Mouse (Mus musculus) liver, postnatal 0 days (tissue): ENCODE results near the gene Zan. TPM values are rescaled to one million over a fixed set of nuclear protein-coding genes. Genes with fewer than 3 reads are reported as not detected.

ENCODE experiments used
- ATAC-seq: fragments of 200-750 bp; cut with Nextera tagmentation; 2 replicates; pipeline ENCODE4 v1.8.0; 2017; ENCODE audit warnings: mild to moderate bottlenecking, moderate library complexity
- DNase-seq: peaks from one replicate; pipeline ENCODE4 v3.0.0-alpha.2; 2016
- H3K27ac ChIP-seq: fragments of 300-500 bp; sonication (generic); 2 replicates; pipeline ENCODE4 v1.5.1; 2014; ENCODE audit warnings: antibody characterized with exemption, moderate library complexity, mild to moderate bottlenecking, low read depth
- H3K27me3 ChIP-seq: fragments of 300-500 bp; sonication (generic); 2 replicates; pipeline ENCODE4 v1.6.1; 2014; ENCODE audit warnings: low read length, control low read depth, mixed read lengths; ENCODE audit not compliant: insufficient read depth
- H3K36me3 ChIP-seq: fragments of 300-500 bp; sonication (generic); replicated peaks from 2 replicates; pipeline ENCODE4 v1.6.1; 2014; ENCODE audit warnings: mild to moderate bottlenecking, control low read depth, low read length, moderate library complexity, mixed read lengths; ENCODE audit not compliant: insufficient read depth
- H3K4me1 ChIP-seq: fragments of 300-500 bp; sonication (generic); 2 replicates; pipeline ENCODE4 v1.6.1; 2014; ENCODE audit warnings: antibody characterized with exemption, mild to moderate bottlenecking, control low read depth; ENCODE audit not compliant: insufficient read depth
- H3K4me2 ChIP-seq: fragments of 300-500 bp; sonication (generic); 2 replicates; pipeline ENCODE4 v1.6.1; 2014; ENCODE audit warnings: low read depth, mild to moderate bottlenecking, low read length, moderate library complexity, mixed read lengths
- H3K4me3 ChIP-seq: fragments of 300-500 bp; sonication (generic); 2 replicates; pipeline ENCODE4 v1.5.1; 2014; ENCODE audit warnings: low read depth, low read length
- H3K9ac ChIP-seq: fragments of 300-500 bp; sonication (generic); replicated peaks from 2 replicates; pipeline ENCODE4 v1.6.1; 2014; ENCODE audit warnings: mild to moderate bottlenecking, moderate library complexity
- H3K9me3 ChIP-seq: fragments of 300-500 bp; sonication (generic); 2 replicates; pipeline ENCODE4 v1.6.1; 2016; ENCODE audit warnings: mild to moderate bottlenecking, control low read depth, low read length, mixed read lengths
- CTCF ChIP-seq: sonication (generic); IDR thresholded peaks from 2 replicates; pipeline ENCODE4 v1.5.1; 2016; ENCODE audit warnings: antibody characterized with exemption, low read depth
- EP300 ChIP-seq: IDR thresholded peaks from 2 replicates; pipeline ENCODE4 v1.6.1; 2016; ENCODE audit warnings: antibody characterized with exemption, low read depth, mild to moderate bottlenecking
- WGBS: fragments of 180-500 bp; shearing (Covaris S2); extraction: QIAGEN DNeasy Blood & Tissue Kit; methylation state at CpG from one replicate; pipeline ENCODE4 v1.1.7; 2014; ENCODE audit not compliant: insufficient replicate concordance; 5-methylcytosine and 5-hydroxymethylcytosine counted together
- polyA plus RNA-seq: library from polyadenylated mRNA; unstranded; fragments of >200 nt; fragmentation: Nextera tagmentation; extraction: Ambion mirVana; gene quantifications from 2 replicates; pipeline ENCODE4 v1.2.1, GENCODE M21; 2015

The Zan gene
- polyA plus RNA-seq, 1 experiment from 2014 or later: 0.06 TPM

DNA sequence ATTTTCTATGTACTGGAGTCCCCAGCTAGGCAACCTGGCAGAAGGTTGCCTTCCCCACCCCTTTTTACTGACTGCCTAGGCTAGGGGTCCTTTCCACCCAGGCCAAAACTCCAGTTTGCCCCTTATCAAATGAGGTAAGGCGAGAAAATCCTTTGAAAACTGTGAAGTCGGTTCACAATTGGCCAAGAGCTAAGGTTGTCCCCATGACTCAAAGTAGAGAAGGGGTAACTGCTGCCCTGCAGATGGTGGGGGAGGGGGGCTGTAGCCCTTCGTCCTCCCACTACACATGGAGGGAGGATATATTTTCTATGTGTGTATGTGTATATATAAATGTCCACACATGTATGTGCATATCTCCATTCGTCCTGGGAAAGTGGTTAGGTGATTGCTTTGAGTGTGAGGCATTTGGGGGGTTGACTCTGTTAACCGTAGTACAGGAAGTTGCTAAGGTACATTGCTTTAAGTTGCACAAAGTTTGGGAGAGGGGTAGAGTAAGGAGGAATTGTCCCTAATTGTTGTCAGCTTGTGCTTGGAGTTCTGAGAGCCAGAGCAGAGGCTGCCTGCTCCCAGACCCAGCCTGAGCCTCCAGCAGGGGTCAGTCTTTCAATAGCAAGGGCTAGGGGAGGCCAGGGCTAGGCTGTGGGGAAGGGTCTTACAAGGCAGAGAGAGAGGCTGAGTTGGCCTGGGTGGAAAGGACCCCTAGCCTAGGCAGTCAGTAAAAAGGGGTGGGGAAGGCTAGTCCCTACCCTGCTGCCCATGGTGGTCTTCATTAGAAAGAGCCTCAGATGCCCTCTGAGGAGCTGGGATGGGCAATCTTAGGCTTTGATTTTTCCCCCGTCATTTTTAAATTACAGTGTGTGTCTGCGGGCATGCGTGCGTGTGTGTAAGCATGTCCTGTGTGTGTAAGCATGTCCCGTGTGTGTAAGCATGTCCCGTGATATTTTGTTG, 36.3 kb upstream of the Zan start:
- no peak for DNase-seq
- ATAC-seq: no peak
- peaks cover 13% of the 10 kb centered on the region for H3K4me1 ChIP-seq
- TF ChIP-seq CTCF (peak; percentile 72), EP300 (no peak)
- no peak overlapping the region for H3K4me3 ChIP-seq
- no peaks in the 10 kb centered on the region for H3K27me3 ChIP-seq
- 76% methylated on average over 11 of the region's 11 CpGs for WGBS
- H3K9ac ChIP-seq: no peak overlapping the region
- no peaks in the 10 kb centered on the region for H3K9me3 ChIP-seq
- no peak overlapping the region for H3K27ac ChIP-seq
- H3K4me2 ChIP-seq: no peak overlapping the region
- no peaks in the 10 kb centered on the region; the same call in 1 of the 2 replicates for H3K36me3 ChIP-seq

DNA sequence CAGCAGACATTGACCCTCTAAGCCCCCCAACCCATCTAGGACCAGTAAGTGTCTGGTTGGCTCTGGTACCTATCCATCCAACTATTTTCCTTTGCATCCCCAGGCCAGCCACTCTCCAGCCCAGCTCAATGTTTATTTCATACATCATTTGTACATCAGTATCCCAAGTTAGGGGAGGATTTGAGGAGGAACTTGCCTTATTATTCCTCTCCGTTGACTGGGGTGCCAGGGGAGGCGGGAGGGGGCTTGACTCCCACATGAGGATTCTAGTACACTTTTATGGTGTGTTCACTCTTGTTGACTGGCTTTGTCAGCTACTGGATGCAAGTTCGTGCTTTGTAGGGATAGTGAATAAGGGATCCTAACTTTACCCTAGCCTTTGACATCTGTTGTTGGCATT, 34.8 kb upstream of the Zan start:
- no peaks in the 10 kb centered on the region for H3K9me3 ChIP-seq
- no peak for DNase-seq
- H3K4me2 ChIP-seq: peak overlapping the region; percentile 90
- 63% methylated on average over 3 of the region's 3 CpGs for whole genome bisulfite sequencing
- no peak for ATAC-seq
- no peak overlapping the region for H3K27ac ChIP-seq
- TF ChIP-seq EP300 (no peak), CTCF (no peak)
- no peaks in the 10 kb centered on the region for H3K27me3 ChIP-seq
- H3K4me3 ChIP-seq: peak overlapping the region; percentile 90
- H3K9ac ChIP-seq: no peak overlapping the region
- no peaks in the 10 kb centered on the region for H3K36me3 ChIP-seq
- H3K4me1 ChIP-seq: peaks cover 13% of the 10 kb centered on the region

GRCm38 (mm10) chr5:137510573-137511390, 33.9 kb upstream of the Zan start:
- WGBS: 2% methylated on average over 38 of the region's 83 CpGs
- Histone ChIP-seq H3K4me3 (peak overlapping the region; percentile 90), H3K9me3 (no peaks in the 10 kb centered on the region), H3K27ac (peak overlapping the region; percentile 82), H3K27me3 (no peaks in the 10 kb centered on the region), H3K4me2 (peak overlapping the region; percentile 90), H3K9ac (peak overlapping the region; percentile 93), H3K36me3 (no peaks in the 10 kb centered on the region), H3K4me1 (peaks cover 13% of the 10 kb centered on the region)
- ATAC-seq (peak; percentile 73), DNase-seq (no peak)
- TF ChIP-seq CTCF (no peak), EP300 (no peak)

DNA sequence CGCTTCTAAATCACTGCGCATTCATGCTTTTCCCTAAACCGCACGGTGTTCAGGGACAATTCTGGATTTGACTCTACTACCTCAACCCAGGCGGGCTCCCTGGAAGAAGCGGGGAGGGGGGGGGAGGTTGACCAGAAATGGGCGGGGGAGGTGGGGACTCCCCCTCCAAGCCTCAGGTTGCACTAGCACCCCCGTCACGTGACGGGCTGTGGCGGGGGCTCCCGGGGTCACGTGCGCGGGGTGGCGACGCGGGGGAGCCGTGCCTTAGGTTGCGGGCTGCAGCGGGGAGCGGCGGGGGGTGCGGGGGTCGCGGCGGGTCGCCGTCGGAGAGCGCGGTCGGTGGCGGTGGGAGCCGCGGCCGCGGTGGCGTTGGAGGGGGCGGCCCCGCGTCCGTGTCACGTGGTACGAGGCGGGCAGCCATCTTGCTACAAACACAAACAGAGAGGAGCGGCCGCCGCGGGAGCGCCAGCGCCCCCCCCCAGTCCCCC, 33.2 kb upstream of the Zan start:
- Histone ChIP-seq H3K27ac (peak overlapping the region; percentile 82), H3K4me3 (peak overlapping the region; percentile 90), H3K27me3 (no peaks in the 10 kb centered on the region), H3K9me3 (no peaks in the 10 kb centered on the region), H3K4me1 (peaks cover 13% of the 10 kb centered on the region), H3K9ac (peak overlapping the region; percentile 93), H3K4me2 (peak overlapping the region; percentile 90), H3K36me3 (no peaks in the 10 kb centered on the region)
- TF ChIP-seq CTCF: no peak
- no peak for TF ChIP-seq EP300
- WGBS: 3% methylated on average over 26 of the region's 52 CpGs
- ATAC-seq: peak; percentile 84
- peak; percentile 83 for DNase-seq

GRCm38 (mm10) chr5:137504041-137504440, 27.2 kb upstream of the Zan start:
- no peak overlapping the region for H3K9ac ChIP-seq
- H3K9me3 ChIP-seq: no peaks in the 10 kb centered on the region
- H3K4me3 ChIP-seq: no peak overlapping the region
- peaks cover 6% of the 10 kb centered on the region; the same call in 1 of the 2 replicates for H3K36me3 ChIP-seq
- DNase-seq (no peak), ATAC-seq (no peak)
- TF ChIP-seq EP300 (no peak), CTCF (peak; percentile 39)
- 79% methylated on average over 6 of the region's 6 CpGs for WGBS
- no peak overlapping the region for H3K27ac ChIP-seq
- H3K4me1 ChIP-seq: peaks cover 19% of the 10 kb centered on the region
- H3K27me3 ChIP-seq: no peaks in the 10 kb centered on the region
- no peak overlapping the region for H3K4me2 ChIP-seq

- no peaks in the 10 kb centered on the region for H3K27me3 ChIP-seq
- peak overlapping the region; percentile 75 for H3K4me3 ChIP-seq
- H3K9me3 ChIP-seq: no peaks in the 10 kb centered on the region
- peak overlapping the region; percentile 96 for H3K27ac ChIP-seq
- TF ChIP-seq EP300: no peak
- peak; percentile 99 for TF ChIP-seq CTCF
- 0% methylated on average over 27 of the region's 30 CpGs for WGBS
- ATAC-seq: peak; percentile 85
- H3K36me3 ChIP-seq: peaks cover 6% of the 10 kb centered on the region; the same call in 1 of the 2 replicates
- peak; percentile 91 for DNase-seq
- H3K9ac ChIP-seq: peak overlapping the region; percentile 73
- H3K4me1 ChIP-seq: peaks cover 19% of the 10 kb centered on the region
- peak overlapping the region; percentile 73 for H3K4me2 ChIP-seq
Measured at GRCm38 (mm10) chr5:137502667-137503110, 25.8 kb upstream of the Zan start.
